Mouse (Mus musculus) bone marrow macrophage, adult 2 months (primary cell): Measurements from ENCODE around the gene Defb41. TPM values are rescaled to one million over a fixed set of nuclear protein-coding genes. Genes with fewer than 3 reads are reported as not detected.
"Not testable (repeated sequence)": the region's sequence is repeated elsewhere in the genome, so short reads cannot be mapped to it uniquely, and the experiment has no call there.

Source experiments
- H3K27ac ChIP-seq: 2 replicates; pipeline ENCODE4 v1.5.1; 2012; ENCODE audit warnings: low read depth, low read length; ENCODE audit not compliant: insufficient read depth
- H3K4me1 ChIP-seq: 2 replicates; pipeline ENCODE4 v1.6.1; 2012; ENCODE audit warnings: low read length; ENCODE audit not compliant: control insufficient read depth, insufficient read depth
- H3K4me3 ChIP-seq: 2 replicates; pipeline ENCODE4 v1.5.1; 2012; ENCODE audit warnings: mild to moderate bottlenecking, low read length, moderate library complexity; ENCODE audit not compliant: insufficient read depth
- CTCF ChIP-seq: IDR thresholded peaks from 2 replicates; pipeline ENCODE4 v1.5.1; 2012; ENCODE audit warnings: low read depth, mild to moderate bottlenecking, low read length, moderate library complexity
- POLR2A ChIP-seq: IDR thresholded peaks from 2 replicates; pipeline ENCODE4 v1.6.1; 2012; ENCODE audit warnings: mild to moderate bottlenecking, low read depth, low read length, borderline replicate concordance
- polyA plus RNA-seq: library from polyadenylated mRNA; stranded (reverse); fragments of >200 nt; gene quantifications from 2 replicates; pipeline ENCODE4 v1.2.4, GENCODE M21; 2012; ENCODE audit not compliant: missing spikeins, insufficient read depth, insufficient read length

Gene Defb41
- polyA plus RNA-seq: not detected in 2 replicates

DNA sequence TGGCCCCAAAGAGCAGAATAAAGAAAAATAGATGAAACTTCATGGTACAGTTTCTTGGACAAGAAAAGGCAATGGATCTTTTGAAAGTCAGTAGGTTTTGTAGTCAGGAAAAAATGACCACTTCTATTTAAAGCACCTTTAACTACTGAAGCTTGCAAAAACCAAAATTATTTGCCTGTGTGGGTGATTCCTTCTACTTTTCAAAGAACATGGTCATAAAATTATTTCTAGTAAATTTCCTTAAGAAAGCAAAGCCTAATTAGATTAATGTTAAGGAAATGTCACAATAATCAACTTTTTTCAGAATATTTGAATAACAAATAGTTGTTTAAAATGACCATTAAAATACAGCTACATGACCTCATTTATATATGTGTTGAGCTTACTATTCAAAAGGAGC, at the start of gene Defb41:
TSS of gene Defb41 (minus strand) at position 101 of the 400 bp plus-strand sequence.
- TF ChIP-seq POLR2A: no peak
- TF ChIP-seq CTCF: no peak
- H3K4me3 ChIP-seq: no peak within 1 kb of the TSS
- no peak within 1 kb of the TSS for H3K27ac ChIP-seq
- no peaks in the 10 kb centered on the region for H3K4me1 ChIP-seq

DNA sequence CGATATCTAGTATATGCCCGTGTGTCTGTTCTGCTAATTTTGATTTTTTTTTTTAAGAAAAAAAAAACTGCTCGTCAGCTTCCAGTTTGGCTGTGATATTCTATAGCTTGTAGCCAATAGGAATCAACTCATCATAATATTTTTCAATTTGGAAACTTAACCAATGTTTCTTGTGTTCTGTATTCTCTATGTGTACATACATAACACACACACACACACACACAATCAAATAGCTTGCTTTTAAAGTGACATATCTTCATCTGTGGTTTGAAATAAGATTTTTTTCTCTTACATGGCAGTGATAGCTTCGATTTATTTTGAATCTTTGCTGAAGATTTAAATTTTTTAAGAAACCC, 43.5 kb upstream of the Defb41 start:
- no peak overlapping the region for H3K4me3 ChIP-seq
- TF ChIP-seq POLR2A (no peak), CTCF (no peak)
- no peak overlapping the region for H3K27ac ChIP-seq
- H3K4me1 ChIP-seq: no peaks in the 10 kb centered on the region

DNA sequence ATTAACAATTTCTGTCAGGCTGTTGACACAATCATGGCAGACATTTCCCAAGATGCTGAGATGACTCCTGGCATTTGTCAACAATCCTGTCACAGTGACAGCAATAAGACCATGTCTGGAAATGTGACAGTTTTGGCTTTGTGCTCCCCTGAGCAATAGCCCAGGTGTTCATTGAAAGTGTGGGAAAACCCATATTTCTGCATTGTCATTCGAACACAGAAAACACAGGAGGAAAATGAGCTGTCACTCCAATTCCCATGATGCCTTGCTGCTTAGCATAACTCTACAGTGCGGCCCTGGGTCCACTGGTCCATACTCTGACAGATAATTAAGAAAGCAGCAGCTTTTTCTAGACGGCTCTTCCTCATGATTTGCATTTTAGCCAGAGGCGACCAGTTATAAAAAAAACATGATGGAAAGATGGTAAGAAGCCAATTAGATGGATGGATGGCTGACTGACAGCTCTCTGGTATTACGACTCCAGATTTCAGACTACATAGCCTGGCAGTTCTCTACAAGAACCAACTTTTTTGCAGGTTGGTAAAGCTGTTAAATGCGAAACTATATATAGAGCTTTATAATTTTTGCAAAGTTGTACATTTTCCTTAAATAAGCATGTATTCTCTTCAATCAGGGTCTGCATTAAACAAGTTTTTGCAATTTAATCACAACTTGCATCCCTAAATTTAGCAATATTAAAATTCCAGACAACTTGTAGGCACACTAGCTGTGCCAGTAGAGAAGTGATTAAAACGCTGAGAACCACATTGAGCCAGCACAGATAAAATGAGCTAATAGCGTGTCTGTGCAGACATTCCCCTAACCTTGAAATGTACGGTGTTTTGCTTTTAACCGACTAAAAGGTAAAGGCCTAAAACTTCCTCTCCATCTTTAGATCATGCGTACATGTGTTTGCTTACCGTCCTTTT, 42.9 kb upstream of the Defb41 start:
- H3K27ac ChIP-seq: no peak overlapping the region
- no peak overlapping the region for H3K4me3 ChIP-seq
- TF ChIP-seq POLR2A (no peak), CTCF (no peak)
- H3K4me1 ChIP-seq: no peaks in the 10 kb centered on the region

DNA sequence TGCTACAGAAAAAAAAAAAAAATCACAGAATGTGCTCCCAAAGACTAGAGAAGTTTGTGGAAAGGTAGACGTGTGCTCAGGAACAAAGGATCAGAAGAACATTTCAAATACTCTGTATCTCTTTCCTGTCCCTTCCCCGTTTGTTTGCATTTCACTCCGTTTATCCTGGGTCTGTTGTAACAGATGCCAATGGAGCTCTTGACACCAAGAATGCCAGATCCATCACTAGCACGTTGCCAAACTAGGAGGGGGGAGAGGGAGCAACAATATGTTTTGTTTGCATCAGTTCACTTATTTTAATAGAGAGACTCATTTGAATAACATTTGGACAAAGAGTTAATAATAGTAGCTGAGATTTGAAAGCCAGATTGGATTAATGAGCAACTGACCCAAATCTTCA, 27.6 kb upstream of the Defb41 start:
- Histone ChIP-seq H3K4me1 (no peaks in the 10 kb centered on the region), H3K27ac (no peak overlapping the region), H3K4me3 (no peak overlapping the region)
- TF ChIP-seq POLR2A (no peak), CTCF (no peak)

DNA sequence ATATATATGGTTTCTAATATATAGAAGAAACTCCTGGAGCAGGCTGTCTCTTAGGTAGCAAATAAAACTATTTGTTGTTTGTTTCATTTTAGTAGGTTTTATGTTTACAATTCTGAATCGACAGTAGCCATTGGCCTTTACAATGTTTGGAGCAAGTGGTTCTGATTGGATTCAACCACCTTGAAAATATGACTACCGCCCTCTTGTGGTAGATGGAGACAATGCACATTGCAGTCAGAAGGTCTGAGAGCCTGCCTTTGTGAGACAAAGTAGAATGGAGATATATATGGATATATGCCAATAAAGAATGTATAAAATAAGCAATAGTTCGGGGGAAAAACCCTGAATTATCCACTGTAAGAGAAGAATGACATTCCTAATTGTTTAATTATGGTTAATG, 23.9 kb upstream of the Defb41 start:
- no peaks in the 10 kb centered on the region for H3K4me1 ChIP-seq
- TF ChIP-seq POLR2A (no peak), CTCF (no peak)
- no peak overlapping the region for H3K4me3 ChIP-seq
- H3K27ac ChIP-seq: no peak overlapping the region

DNA sequence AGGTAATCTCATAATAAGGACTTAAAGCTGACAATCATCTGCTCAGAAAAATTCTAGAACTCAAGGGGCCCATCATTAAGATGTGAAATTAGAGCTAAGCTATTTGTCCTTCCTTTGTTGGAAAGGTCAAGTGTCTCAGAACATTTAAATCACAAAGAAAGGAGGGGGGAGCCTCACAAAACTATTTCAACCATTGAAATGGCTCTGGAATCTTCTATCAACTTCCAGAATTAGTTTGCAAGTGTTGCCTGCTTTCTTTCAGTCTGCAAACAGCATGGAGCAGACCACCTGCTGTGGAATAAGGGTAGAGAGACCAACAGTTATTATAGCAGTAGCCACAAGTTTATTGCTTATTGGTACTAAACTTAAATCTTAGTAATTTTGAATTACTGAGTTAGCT, 22.4 kb upstream of the Defb41 start:
- H3K27ac ChIP-seq: no peak overlapping the region
- TF ChIP-seq CTCF: no peak
- TF ChIP-seq POLR2A: no peak
- no peaks in the 10 kb centered on the region for H3K4me1 ChIP-seq
- H3K4me3 ChIP-seq: no peak overlapping the region

DNA sequence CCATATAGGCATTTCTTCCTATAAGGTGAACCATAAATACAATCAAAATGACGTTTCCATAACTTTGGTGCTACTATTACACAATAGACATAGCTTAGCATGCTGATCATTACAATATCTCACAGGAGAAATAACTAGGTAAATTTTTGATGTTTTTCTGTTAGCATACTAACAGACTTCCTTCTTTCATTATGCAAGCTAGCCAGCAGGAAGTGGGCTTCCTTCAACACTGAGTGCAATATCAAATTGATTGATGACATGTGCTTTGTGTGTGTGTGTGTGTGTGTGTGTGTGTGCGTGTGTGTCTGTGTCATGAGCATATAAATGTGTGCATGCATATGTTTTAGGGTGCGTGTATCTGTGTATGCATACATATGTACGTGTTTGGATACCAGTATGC, 6.2 kb upstream of the Defb41 start:
- TF ChIP-seq CTCF (no peak), POLR2A (no peak)
- no peaks in the 10 kb centered on the region for H3K4me1 ChIP-seq
- H3K27ac ChIP-seq: no peak overlapping the region
- H3K4me3 ChIP-seq: no peak overlapping the region

DNA sequence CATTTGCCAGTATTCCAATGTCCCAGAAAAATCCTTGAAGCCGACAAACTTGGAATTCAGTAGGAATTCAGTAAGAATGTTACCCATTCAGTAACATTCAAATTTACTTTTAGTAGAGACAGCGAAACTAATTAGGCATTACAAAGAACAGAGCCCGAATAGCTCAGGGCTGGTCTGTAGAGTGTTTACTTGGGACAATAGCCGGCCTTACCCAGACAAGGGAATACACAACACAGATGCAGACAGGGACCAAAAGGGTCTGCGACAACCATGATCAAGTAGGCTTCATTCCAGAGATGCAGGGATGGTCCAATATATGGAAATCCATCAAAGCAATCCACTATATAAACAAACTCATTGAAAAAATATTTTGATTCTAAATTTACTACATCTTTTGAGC, 3.9 kb upstream of the Defb41 start:
- no peak overlapping the region for H3K27ac ChIP-seq
- H3K4me3 ChIP-seq: no peak overlapping the region
- no peak for TF ChIP-seq POLR2A
- no peak for TF ChIP-seq CTCF
- H3K4me1 ChIP-seq: no peaks in the 10 kb centered on the region

DNA sequence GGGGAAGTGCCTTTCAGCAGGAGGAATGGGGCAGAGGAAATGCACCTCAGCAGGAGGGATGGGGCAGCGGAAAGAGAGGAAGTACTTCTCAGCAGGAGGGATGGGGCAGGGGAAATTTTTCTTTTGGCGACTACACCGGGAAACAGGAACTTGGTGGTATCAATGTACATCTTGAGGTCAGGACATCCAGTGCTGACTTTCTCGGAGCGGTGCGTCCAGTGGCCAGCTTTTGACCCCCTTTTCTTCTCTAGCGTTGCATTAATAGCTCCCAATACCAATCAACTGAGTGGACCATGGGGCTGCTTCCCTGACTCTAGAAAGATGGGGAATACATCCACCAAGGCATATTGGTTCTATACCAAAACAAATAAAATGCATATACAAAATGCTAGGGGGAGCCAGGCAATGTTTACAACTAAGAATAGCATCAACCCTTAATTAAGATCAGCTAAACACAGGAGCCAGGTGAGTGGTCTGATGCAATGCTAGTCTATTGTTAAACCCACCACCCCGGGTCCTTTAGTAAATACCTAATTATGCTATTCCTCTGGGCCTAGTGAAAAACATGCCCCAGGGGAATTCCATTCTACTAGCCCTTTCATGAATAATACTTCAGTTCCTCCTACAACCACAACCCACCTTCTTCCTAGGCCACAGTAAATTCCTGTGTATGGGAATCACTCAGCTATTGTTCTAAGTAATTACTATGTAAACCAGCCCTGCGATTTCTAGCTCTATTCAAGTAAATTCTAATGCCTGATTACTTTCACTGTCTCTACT, 18.9 kb downstream of the Defb41 start:
- not testable (repeated sequence) for H3K4me1 ChIP-seq, H3K27ac ChIP-seq, H3K4me3 ChIP-seq

DNA sequence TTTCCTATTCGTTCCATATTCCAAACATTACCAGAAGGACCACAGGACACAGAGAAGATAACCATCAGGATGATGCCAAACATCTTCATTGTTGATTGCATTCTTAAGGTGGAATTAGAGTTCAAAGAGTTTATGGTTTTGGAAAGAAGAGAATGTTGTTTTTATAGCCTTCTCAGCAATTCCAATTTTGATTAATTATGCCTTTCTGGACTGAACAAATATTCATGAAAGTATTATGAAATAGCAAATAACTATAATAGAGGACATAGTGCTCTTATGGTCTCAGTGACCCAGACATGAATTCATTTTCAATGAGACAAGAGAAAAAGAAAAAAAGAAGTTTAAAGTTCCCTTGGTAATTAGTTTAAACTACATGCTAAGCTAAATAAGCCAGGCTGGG, 27.6 kb downstream of the Defb41 start, which contains the start of gene Defb18:
TSS of gene Defb18 (minus strand) at position 101 of the 400 bp plus-strand sequence.
- TF ChIP-seq POLR2A (no peak), CTCF (no peak)
- H3K27ac ChIP-seq: no peak within 1 kb of the TSS
- no peaks in the 10 kb centered on the region for H3K4me1 ChIP-seq

More for the DNA sequence above, 27.6 kb downstream of the Defb41 start, which contains the start of gene Defb18:
- H3K4me3 ChIP-seq: no peak within 1 kb of the TSS
